Mouse (Mus musculus) lung, postnatal 10 days (tissue): ENCODE measurements at regions not wholly inside any gene's neighbourhood (a gene's known extent, or its start where the extent isn't known, plus 50 kb on each side); places are given as distances from the start of the nearest gene placed in this dataset.

Source experiments
- DNase-seq: peaks from one replicate; pipeline ENCODE4 v3.0.0; 2021

- DNase-seq, result no peak
Measured at GRCm38 (mm10) chr8:26447886-26448640, 328.7 kb downstream of the Gm45692 start.

GRCm38 (mm10) chr8:26449291-26449690 is 330.0 kb downstream of the Gm45692 start:
- no peak for DNase-seq

DNA sequence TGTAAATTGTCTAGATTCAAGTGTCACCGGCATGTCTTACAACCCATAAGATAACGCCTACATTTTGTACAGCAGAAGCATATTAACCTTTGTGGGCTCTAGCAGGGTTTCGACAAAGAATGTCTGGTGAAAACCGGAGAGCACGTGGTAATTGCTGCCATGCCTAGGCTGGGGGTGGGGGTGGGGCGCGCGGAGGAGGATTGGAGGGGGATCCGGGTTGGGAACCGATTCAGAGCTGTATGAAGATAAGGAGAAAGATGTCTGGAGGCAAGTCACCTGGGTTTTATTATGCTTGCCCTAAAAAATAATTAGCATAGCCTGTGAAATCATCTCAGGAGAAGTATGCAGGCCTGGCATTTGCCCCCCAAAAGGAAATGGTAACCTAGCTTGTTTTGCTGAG is 331.2 kb downstream of the Gm45692 start:
- no peak for DNase-seq

DNA sequence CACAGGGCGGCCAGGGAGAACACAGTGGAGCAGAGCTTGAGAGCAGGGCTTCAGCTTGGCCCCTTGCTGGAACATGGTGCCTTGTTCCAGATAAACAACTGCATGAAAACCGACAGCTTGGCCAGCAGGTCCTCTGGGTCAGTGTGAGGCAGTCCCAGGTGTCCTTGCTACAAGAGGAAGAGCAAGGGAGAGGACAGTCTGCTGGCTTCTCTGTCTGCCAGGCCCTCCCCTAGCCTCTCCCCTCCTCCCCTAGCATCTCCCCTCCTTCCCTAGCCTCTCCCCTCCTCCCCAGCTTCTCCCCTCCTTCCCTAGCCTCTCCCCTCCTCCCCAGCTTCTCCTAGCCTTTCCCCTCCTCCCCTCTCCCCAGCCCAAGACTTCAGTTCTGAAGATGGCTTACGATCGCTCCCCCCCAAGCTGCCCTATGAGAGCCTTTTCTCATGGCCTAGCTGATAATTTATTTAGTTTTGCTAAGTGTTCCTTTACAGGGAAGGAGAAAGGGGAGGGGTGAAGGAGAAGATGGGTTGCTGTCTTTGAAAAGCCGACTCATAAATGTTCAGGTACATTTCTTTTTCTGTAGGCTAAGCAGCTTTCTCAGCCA is 333.7 kb downstream of the Gm45692 start:
- no peak for DNase-seq

GRCm38 (mm10) chr8:26465346-26465745 is 346.0 kb downstream of the Gm45692 start:
- DNase-seq, result no peak

- DNase-seq, result no peak
Measured at GRCm38 (mm10) chr8:26468441-26468840, 349.1 kb downstream of the Gm45692 start.

DNA sequence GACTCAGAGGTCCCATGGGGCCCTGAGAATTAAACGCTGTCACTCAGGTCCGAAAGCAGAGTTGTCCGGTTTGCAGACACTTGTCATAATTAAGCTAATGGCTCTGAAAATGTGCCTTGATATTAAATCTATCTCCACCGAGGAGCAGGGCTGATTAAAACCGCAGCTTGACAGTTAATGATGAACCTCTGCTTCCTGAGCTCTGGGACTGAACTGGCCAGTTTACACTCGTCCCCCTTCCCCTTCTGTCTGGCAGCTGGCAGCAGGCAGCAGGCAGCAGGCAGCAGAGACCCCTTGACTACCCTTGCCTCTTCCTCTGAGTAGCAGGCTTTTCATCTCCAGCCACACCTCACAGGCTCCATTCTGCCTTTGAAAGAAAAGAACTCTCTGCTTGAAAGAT is 350.4 kb downstream of the Gm45692 start:
- DNase-seq, result no peak

DNA sequence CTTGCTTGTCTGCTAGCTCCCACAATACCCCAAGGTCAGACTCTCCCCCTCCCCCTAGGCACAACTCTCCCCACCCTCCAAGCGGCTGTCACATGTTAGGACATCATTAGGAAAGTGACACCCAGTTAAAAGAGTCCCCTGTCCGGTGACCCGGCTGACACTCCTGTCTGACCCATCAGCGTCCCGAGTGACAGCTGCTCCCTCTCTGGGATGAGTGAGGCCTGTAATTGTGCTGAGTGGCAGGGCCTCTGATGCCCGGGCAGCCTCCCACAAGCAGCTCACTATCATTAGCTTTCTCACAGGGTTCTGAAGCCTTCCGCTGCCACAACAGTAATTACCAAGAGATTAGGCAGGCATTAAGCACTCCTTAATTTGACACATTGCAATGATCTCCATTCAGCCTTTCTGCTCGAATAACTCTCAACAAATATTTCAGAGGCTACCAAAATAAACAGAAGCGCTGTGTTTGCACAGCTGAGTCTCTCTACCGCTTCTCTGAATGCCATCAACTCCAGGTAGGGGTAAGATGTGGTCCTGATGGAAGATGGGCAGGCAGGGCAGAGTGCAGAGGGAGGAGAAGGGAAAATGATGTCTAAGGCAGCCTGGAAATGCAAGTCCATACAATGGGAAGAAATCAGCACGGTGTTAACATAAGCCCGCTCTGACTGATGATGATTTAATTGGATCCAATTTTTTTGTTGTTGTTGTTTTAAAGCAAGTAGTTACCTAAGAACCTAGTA is 352.6 kb downstream of the Gm45692 start:
- no peak for DNase-seq

- no peak for DNase-seq
Measured at GRCm38 (mm10) chr8:26484749-26485148, 365.4 kb downstream of the Gm45692 start.

GRCm38 (mm10) chr8:26487866-26488265 is 368.5 kb downstream of the Gm45692 start:
- DNase-seq, result no peak

DNA sequence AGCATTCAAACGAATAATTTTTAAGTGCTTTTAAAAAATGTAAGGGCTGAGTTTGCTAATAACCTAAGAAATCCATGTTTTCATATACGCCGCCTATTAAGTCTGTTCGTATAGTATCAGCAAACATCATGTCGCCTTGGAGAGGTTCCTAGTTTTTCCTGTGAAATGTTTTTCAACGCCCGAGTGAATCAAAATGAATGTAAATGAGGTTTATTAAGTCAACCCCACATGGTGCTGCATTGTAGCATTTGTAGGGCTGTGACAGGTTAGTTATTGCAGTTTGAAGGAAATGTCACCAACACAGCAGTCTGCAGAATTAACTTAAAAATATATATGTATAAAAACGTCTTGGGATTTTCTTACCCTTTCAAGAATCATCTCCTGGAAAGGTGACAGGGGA is 369.3 kb downstream of the Gm45692 start:
- no peak for DNase-seq

GRCm38 (mm10) chr8:26501196-26501813 is 382.0 kb downstream of the Gm45692 start:
- no peak for DNase-seq

DNA sequence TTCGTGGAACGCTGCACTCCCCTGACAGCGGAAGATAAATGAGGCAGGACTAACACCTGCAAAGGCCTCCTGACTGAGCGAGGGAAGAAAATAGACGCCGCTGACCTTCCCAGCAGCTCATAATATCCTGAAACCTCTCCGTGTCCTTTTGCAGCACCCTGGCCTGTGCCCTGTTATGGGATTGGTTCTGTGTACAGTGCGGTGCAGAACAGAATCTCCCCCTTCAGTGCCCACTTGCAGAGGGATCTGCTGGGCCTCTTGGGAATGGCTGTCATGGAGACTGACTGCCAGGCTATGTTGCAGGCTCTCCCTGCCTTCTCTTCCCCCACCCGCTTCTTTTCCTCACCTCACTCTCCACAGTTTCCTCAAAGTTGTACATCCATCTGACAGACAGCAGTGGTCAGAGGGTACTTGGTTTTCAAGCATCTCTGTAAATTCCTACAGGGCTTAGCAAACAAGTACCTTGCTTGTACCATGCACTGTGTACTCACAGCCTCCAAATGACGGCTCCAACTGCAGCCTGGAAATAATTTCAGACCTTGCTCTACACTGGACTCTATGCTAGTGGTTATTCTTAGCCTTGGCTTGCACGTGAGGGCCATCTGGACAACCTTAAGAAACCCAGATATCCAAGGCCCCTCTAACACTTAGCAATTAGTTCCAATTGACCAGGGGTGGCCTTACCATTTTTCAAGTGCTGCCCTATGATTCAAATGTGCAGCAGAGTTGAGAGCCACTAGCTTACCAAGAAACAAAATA is 382.7 kb downstream of the Gm45692 start:
- no peak for DNase-seq

DNA sequence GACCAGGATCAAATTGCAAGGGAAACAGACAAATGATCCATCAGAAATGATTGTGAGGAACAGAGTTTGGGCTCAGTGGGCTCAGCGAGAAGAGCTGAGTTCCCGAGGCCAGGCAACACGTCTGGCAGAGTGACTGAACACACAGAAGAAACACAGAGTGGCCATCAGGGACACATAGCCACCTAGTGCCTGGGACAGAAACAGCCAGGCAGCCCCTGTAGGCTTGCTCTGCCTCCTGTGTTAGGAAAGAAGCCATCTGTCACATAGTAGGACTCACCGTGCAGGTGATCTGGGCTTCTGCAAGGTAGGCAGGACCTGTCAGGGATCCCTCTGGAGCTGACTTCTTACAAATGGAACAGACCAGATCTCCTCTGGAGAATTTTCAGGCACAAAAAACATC is 383.4 kb downstream of the Gm45692 start:
- DNase-seq, result no peak

GRCm38 (mm10) chr8:26503918-26504317 is 384.6 kb downstream of the Gm45692 start:
- no peak for DNase-seq

DNA sequence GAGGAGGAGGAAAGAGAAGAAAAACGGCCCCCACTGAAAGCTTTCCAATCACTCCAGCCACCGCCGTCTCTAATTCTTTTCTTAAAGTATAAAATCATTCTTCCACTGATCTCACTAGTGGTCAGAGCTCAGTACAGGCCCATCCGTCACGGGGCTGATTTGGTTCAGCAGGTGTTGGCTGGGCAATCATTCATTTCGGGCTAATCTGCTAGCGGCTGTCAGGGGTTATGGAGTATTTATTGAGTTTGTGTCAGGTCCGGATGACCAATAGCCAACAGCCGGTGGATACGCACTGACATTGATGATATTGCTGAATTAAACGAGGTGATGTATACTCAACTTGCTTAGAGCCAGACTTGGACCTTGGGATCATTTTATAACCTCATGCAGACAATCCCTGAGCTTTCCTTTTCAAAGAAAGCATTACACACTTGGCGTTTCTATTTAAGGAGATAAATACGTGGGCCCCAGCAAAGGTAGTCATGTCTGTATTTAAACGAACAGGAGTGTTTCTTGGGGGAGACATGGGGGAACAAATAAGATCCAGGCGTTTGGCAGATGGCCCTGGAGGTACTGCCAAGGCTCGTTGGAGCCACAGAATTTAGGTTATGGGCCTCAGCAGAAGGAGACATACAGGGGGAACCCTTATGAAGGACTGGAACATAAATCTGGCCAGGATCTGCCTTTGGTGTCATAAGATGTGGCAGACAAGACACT is 385.1 kb downstream of the Gm45692 start:
- no peak for DNase-seq

DNA sequence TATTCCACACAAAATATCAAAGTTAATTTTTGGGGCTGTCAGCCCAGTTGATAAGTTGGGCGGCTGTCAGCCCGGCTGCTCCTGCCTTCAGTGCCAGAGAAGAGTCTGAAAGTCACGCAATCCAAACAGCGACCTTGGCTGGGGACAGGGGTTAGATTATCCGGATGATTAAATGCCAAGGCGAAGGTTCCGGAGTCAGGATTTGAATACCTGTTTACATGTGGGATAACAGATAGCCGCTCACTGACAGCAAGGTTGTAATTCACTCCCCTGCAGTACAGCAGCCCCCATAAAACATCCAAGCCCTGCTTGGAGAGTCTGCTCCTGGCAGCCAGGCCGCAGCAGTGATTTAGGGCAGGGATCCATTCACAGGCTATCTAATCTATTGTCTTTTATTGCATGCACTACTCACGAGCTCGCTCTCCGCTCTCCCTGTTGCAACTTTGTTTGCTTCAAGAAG is 388.3 kb downstream of the Gm45692 start:
- DNase-seq, result no peak

GRCm38 (mm10) chr8:26509254-26509653 is 389.9 kb downstream of the Gm45692 start:
- no peak for DNase-seq

GRCm38 (mm10) chr8:26513001-26513400 is 393.7 kb downstream of the Gm45692 start:
- no peak for DNase-seq

- no peak for DNase-seq
Measured at GRCm38 (mm10) chr8:26524237-26524636, 404.9 kb downstream of the Gm45692 start.

DNA sequence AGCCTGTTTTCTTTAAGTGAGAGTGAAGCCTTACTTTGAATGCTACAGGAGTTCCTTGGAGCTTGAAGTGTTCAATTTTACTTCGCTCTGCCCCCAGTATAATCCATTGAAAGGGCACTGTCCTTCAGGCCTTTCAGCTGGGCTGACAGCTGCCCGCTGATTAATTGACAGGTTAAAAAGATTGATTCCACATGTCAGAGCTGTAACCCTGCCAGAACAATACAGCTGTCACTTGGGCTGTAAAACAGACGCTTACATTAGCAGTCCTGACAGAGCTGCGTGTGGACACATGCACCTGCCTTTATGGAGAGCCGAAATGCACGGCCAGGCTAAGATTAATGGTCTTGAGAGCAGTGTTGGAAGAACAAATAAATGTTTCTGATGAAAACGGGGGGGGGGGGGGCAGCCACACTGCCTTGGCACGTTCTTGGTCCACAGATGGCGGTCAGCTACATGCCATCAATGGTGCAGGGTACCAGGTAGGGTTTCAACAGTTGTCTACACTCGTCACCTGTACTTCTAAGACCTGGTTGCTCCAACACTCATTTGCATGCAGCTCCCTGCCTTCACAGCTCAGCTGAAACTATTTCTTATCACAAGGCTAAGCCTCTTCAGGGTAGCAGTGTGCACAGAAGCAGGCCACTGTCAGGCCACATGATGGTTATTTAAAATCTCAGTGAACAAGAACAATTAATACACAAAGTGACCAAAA is 407.3 kb downstream of the Gm45692 start:
- no peak for DNase-seq
